In genomic region chr6:108784056-108784455, GRCm38 (mm10) we compare ENCODE assay signal across 8 mouse cellular contexts. TPM values are rescaled to one million over a fixed set of nuclear protein-coding genes. Genes with fewer than 3 reads are reported as not detected.
DNase-seq lines count a peak whose midpoint lies in the region; ATAC-seq and TF ChIP-seq lines count a peak whose summit lies in the region.

No protein-coding gene starts in this region.

- H3K9me3 ChIP-seq in kidney, embryonic 14.5 days (ENCODE audit: control insufficient read depth, low read length), result no peaks in the 10 kb centered on the region
- no peaks in the 10 kb centered on the region for H3K9me3 ChIP-seq in forebrain, embryonic 14.5 days (replicated peaks; ENCODE audit: control insufficient read depth, low read length)
- no peaks in the 10 kb centered on the region for H3K9me3 ChIP-seq in liver, embryonic 15.5 days (replicated peaks)

- peak overlapping the region; percentile 75 for H3K4me2 ChIP-seq in kidney, embryonic 14.5 days (replicated peaks; ENCODE audit: low read depth, low read length)
- H3K4me2 ChIP-seq in forebrain, embryonic 14.5 days (ENCODE audit: low read length), result peak overlapping the region; percentile 83
- H3K4me2 ChIP-seq in liver, embryonic 15.5 days, result peak overlapping the region; percentile 81

- no peak for TF ChIP-seq POLR2A in olfactory bulb, adult 2 months (IDR thresholded peaks at IDR 0.05; ENCODE audit: insufficient read depth, low read depth, low read length)

- TF ChIP-seq CTCF in Patski (IDR thresholded peaks at IDR 0.05), result no peak
- no peak for TF ChIP-seq CTCF in olfactory bulb, adult 2 months (IDR thresholded peaks at IDR 0.05; ENCODE audit: insufficient read depth, low read depth, low read length)

- H3K27me3 ChIP-seq in kidney, embryonic 14.5 days (ENCODE audit: control insufficient read depth, insufficient read depth, low read length), result no peaks in the 10 kb centered on the region
- no peaks in the 10 kb centered on the region for H3K27me3 ChIP-seq in Patski
- no peaks in the 10 kb centered on the region for H3K27me3 ChIP-seq in forebrain, embryonic 14.5 days (replicated peaks; ENCODE audit: control insufficient read depth, insufficient read depth, low read length)
- H3K27me3 ChIP-seq in liver, embryonic 15.5 days, result no peaks in the 10 kb centered on the region

- H3K36me3 ChIP-seq in kidney, embryonic 14.5 days (ENCODE audit: control insufficient read depth, insufficient read depth, low read length), result no peaks in the 10 kb centered on the region
- no peaks in the 10 kb centered on the region for H3K36me3 ChIP-seq in forebrain, embryonic 14.5 days (ENCODE audit: control insufficient read depth, insufficient read depth, low read length)
- H3K36me3 ChIP-seq in liver, embryonic 15.5 days (replicated peaks), result no peaks in the 10 kb centered on the region

- H3K9ac ChIP-seq in kidney, embryonic 14.5 days (ENCODE audit: low read depth, low read length), result peak overlapping the region; percentile 91
- peak overlapping the region; percentile 84 for H3K9ac ChIP-seq in forebrain, embryonic 14.5 days (ENCODE audit: low read length)
- peak overlapping the region; percentile 96; the same call in 1 of the 2 replicates for H3K9ac ChIP-seq in liver, embryonic 15.5 days

- peak overlapping the region; percentile 94 for H3K4me3 ChIP-seq in kidney, embryonic 14.5 days (ENCODE audit: low read length)
- H3K4me3 ChIP-seq in forebrain, embryonic 14.5 days (ENCODE audit: low read depth, low read length), result peak overlapping the region; percentile 63
- peak overlapping the region; percentile 100 for H3K4me3 ChIP-seq in liver, embryonic 15.5 days (replicated peaks)
- H3K4me3 ChIP-seq in olfactory bulb, adult 2 months (ENCODE audit: insufficient read depth, low read depth, low read length), result peak overlapping the region; percentile 76

- WGBS in kidney, embryonic 14.5 days, result 15% methylated on average over 11 of the region's 11 CpGs
- WGBS in forebrain, embryonic 14.5 days, result 42% methylated on average over 11 of the region's 11 CpGs
- 18% methylated on average over 11 of the region's 11 CpGs for WGBS in liver, embryonic 15.5 days (ENCODE audit: insufficient replicate concordance)
- WGBS in olfactory bulb, adult 2 months, result 16% methylated on average over 11 of the region's 11 CpGs

- ATAC-seq in kidney, embryonic 14.5 days (ENCODE audit: low FRiP score, low TSS enrichment), result no peak
- peak; percentile 56 for ATAC-seq in Patski
- ATAC-seq in forebrain, embryonic 14.5 days, result no peak
- ATAC-seq in liver, embryonic 15.5 days (ENCODE audit: insufficient read depth), result no peak
- ATAC-seq in frontal cortex, adult (ENCODE audit: low TSS enrichment), result no peak

- DNase-seq in kidney, adult 11 months, result no peak
- no peak for DNase-seq in Patski (ENCODE audit: low read depth, low spot score)
- no peak for DNase-seq in forebrain, embryonic 14.5 days (ENCODE audit: low spot score)
- DNase-seq in testis, postnatal 10 days (ENCODE audit: low spot score), result no peak

- POLR2A ChIA-PET in Patski (lab: Charles Lee), result no interaction called here

- in situ Hi-C loops in Patski (cut with MboI; ENCODE audit: low pct_unique_long_range_greater_than_20kb), result no loop called here

- H3K27ac ChIP-seq in kidney, embryonic 14.5 days (ENCODE audit: low read depth, low read length), result no peak overlapping the region
- H3K27ac ChIP-seq in forebrain, embryonic 14.5 days (ENCODE audit: low read depth, low read length), result no peak overlapping the region
- 0 out of 2 replicates have a peak overlapping the region, but pooled peaks have one; percentile 16 for H3K27ac ChIP-seq in liver, embryonic 15.5 days (replicated peaks)
- H3K27ac ChIP-seq in olfactory bulb, adult 2 months (ENCODE audit: insufficient read depth, low read depth, low read length), result no peak overlapping the region

- CTCF ChIA-PET in Patski (lab: Charles Lee), result interaction anchor here (0.8 to 1.3 kb wide), 2 partner anchors 9 to 18 kb away, joined by 3 to 4 read pairs; no protein-coding TSS in a partner anchor

- peaks cover 16% of the 10 kb centered on the region for H3K4me1 ChIP-seq in kidney, embryonic 14.5 days (ENCODE audit: control insufficient read depth, insufficient read depth, low read length)
- peaks cover 13% of the 10 kb centered on the region for H3K4me1 ChIP-seq in forebrain, embryonic 14.5 days (ENCODE audit: control insufficient read depth, insufficient read depth, low read length)
- peaks cover 34% of the 10 kb centered on the region for H3K4me1 ChIP-seq in liver, embryonic 15.5 days (replicated peaks)
- H3K4me1 ChIP-seq in olfactory bulb, adult 2 months (ENCODE audit: control insufficient read depth, insufficient read depth, low read length), result peaks cover 4% of the 10 kb centered on the region

RNA-seq across cellular contexts. Expression of gene Arl8b, which starts 1.2 kb away (rescaled TPM):
- 57.2 and 83.3 TPM in 2 replicates for polyA plus RNA-seq in kidney, embryonic 14.5 days (2014; fragmentation: Nextera tagmentation; extraction: Ambion mirVana)
- 89.6 TPM for polyA plus RNA-seq in Patski (2021)
- 93.8 and 103 TPM in 2 replicates for polyA plus RNA-seq in forebrain, embryonic 14.5 days (2014; fragmentation: Nextera tagmentation; extraction: Ambion mirVana)
- polyA plus RNA-seq in liver, embryonic 15.5 days (2015; fragmentation: Nextera tagmentation; extraction: Ambion mirVana), result 31.0 and 32.7 TPM in 2 replicates
- not detected in 2 replicates for polyA plus RNA-seq in olfactory bulb, adult 2 months (2012; ENCODE audit: insufficient read depth, insufficient read length, low replicate concordance, missing spikeins)

RNA-seq across cellular contexts. Expression of gene Edem1, which starts 44.4 kb away (rescaled TPM):
- polyA plus RNA-seq in kidney, embryonic 14.5 days (2014; fragmentation: Nextera tagmentation; extraction: Ambion mirVana), result 20.7 and 26.4 TPM in 2 replicates
- polyA plus RNA-seq in Patski (2021), result 32.6 TPM
- polyA plus RNA-seq in forebrain, embryonic 14.5 days (2014; fragmentation: Nextera tagmentation; extraction: Ambion mirVana), result 7.5 and 11.4 TPM in 2 replicates
- polyA plus RNA-seq in liver, embryonic 15.5 days (2015; fragmentation: Nextera tagmentation; extraction: Ambion mirVana), result 18.5 and 18.9 TPM in 2 replicates
- 240 and 915 TPM in 2 replicates for polyA plus RNA-seq in olfactory bulb, adult 2 months (2012; ENCODE audit: insufficient read depth, insufficient read length, low replicate concordance, missing spikeins)
